ENCODE assay signal across 7 mouse cellular contexts in the genomic region with DNA sequence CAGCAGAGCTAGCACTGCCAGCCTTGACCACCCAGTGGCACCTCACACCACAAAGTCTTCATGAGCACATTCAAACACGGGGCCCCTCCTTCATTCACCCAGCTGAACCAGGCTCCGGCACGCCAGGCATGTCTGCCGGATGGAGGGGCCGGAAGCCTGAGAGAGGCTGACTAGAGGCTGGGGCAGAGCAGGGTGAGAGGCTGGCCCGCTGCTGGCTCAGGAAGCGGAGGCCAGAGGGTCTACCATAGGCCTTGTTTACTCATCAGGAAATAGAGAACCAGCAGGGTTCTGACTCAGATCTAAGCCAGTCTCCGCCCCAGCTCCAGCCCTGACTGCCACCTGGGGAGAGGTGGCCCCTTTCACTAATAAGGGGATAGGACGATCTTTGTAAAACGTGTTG. TPM values are rescaled to one million over a fixed set of nuclear protein-coding genes. Genes with fewer than 3 reads are reported as not detected.
DNase-seq lines count a peak whose midpoint lies in the region; ATAC-seq lines count a peak whose summit lies in the region.

No protein-coding gene starts in this region.

- 21% methylated on average over 10 of the region's 10 CpGs for WGBS in embryonic facial prominence, embryonic 12.5 days
- 14% methylated on average over 10 of the region's 10 CpGs for WGBS in hindbrain, embryonic 10.5 days
- 12% methylated on average over 10 of the region's 10 CpGs for WGBS in limb, embryonic 12.5 days
- WGBS in midbrain, embryonic 14.5 days = 21% methylated on average over 10 of the region's 10 CpGs

- H3K4me2 ChIP-seq in embryonic facial prominence, embryonic 12.5 days (replicated peaks) = peak overlapping the region; percentile 34
- peak overlapping the region; percentile 32 for H3K4me2 ChIP-seq in limb, embryonic 12.5 days
- no peak overlapping the region for H3K4me2 ChIP-seq in midbrain, embryonic 14.5 days (ENCODE audit: low read length)

- peak; percentile 82 for DNase-seq in T-cell, adult 2 months (ENCODE audit: low spot score)
- peak; percentile 63 for DNase-seq in hindbrain, embryonic 10.5 days (ENCODE audit: low spot score)
- DNase-seq in midbrain, embryonic 14.5 days = no peak
- peak; percentile 84 for DNase-seq in thymus, postnatal 14 days
- DNase-seq in cerebellum, adult 18-20 months = no peak

- peak overlapping the region; percentile 90 for H3K27ac ChIP-seq in embryonic facial prominence, embryonic 12.5 days
- H3K27ac ChIP-seq in hindbrain, embryonic 10.5 days = peak overlapping the region; percentile 78
- H3K27ac ChIP-seq in limb, embryonic 12.5 days = peak overlapping the region; percentile 90
- 0 out of 2 replicates have a peak overlapping the region, but pooled peaks have one; percentile 26 for H3K27ac ChIP-seq in midbrain, embryonic 14.5 days (replicated peaks; ENCODE audit: low read depth, low read length)

- no peak for ATAC-seq in embryonic facial prominence, embryonic 12.5 days (ENCODE audit: insufficient number of reproducible peaks, insufficient read depth, low FRiP score, low TSS enrichment)
- no peak for ATAC-seq in limb, embryonic 12.5 days (ENCODE audit: insufficient number of reproducible peaks, insufficient read depth, low FRiP score, low TSS enrichment, low read depth)
- ATAC-seq in midbrain, embryonic 14.5 days (ENCODE audit: low FRiP score, low TSS enrichment) = no peak

- H3K9ac ChIP-seq in embryonic facial prominence, embryonic 12.5 days = no peak overlapping the region
- no peak overlapping the region for H3K9ac ChIP-seq in limb, embryonic 12.5 days (replicated peaks)
- no peak overlapping the region for H3K9ac ChIP-seq in midbrain, embryonic 14.5 days (replicated peaks; ENCODE audit: low read length)

- H3K9me3 ChIP-seq in embryonic facial prominence, embryonic 12.5 days = no peaks in the 10 kb centered on the region
- no peaks in the 10 kb centered on the region for H3K9me3 ChIP-seq in hindbrain, embryonic 10.5 days
- no peaks in the 10 kb centered on the region for H3K9me3 ChIP-seq in limb, embryonic 12.5 days
- no peaks in the 10 kb centered on the region for H3K9me3 ChIP-seq in midbrain, embryonic 14.5 days (ENCODE audit: control insufficient read depth, low read length)

- H3K27me3 ChIP-seq in embryonic facial prominence, embryonic 12.5 days = peaks cover 10% of the 10 kb centered on the region
- peaks cover 72% of the 10 kb centered on the region for H3K27me3 ChIP-seq in hindbrain, embryonic 10.5 days (ENCODE audit: insufficient read depth, poor library complexity, severe bottlenecking)
- H3K27me3 ChIP-seq in limb, embryonic 12.5 days = peaks cover 4% of the 10 kb centered on the region
- peaks cover 17% of the 10 kb centered on the region for H3K27me3 ChIP-seq in midbrain, embryonic 14.5 days (ENCODE audit: control insufficient read depth, insufficient read depth, low read length)

- no peaks in the 10 kb centered on the region for H3K36me3 ChIP-seq in embryonic facial prominence, embryonic 12.5 days
- no peaks in the 10 kb centered on the region for H3K36me3 ChIP-seq in hindbrain, embryonic 10.5 days
- no peaks in the 10 kb centered on the region for H3K36me3 ChIP-seq in limb, embryonic 12.5 days
- no peaks in the 10 kb centered on the region for H3K36me3 ChIP-seq in midbrain, embryonic 14.5 days (ENCODE audit: control insufficient read depth, insufficient read depth, low read length)

- no peak overlapping the region for H3K4me3 ChIP-seq in embryonic facial prominence, embryonic 12.5 days
- 0 out of 2 replicates have a peak overlapping the region, but pooled peaks have one; percentile 21 for H3K4me3 ChIP-seq in hindbrain, embryonic 10.5 days
- H3K4me3 ChIP-seq in limb, embryonic 12.5 days (replicated peaks) = no peak overlapping the region
- H3K4me3 ChIP-seq in midbrain, embryonic 14.5 days (replicated peaks; ENCODE audit: low read depth, low read length) = no peak overlapping the region

- peaks cover 53% of the 10 kb centered on the region for H3K4me1 ChIP-seq in embryonic facial prominence, embryonic 12.5 days
- peaks cover 72% of the 10 kb centered on the region for H3K4me1 ChIP-seq in hindbrain, embryonic 10.5 days (replicated peaks)
- H3K4me1 ChIP-seq in limb, embryonic 12.5 days (replicated peaks) = peaks cover 75% of the 10 kb centered on the region
- H3K4me1 ChIP-seq in midbrain, embryonic 14.5 days (ENCODE audit: control insufficient read depth, insufficient read depth, low read length) = no peaks in the 10 kb centered on the region

RNA-seq across cellular contexts. Expression of a gene that starts 16.7 kb away (rescaled TPM):
- polyA plus RNA-seq in embryonic facial prominence, embryonic 12.5 days (2016; fragmentation: Nextera tagmentation; extraction: Ambion mirVana) = 0.28 and 0.31 TPM in 2 replicates
- polyA plus RNA-seq in hindbrain, embryonic 10.5 days (2016; fragmentation: Nextera tagmentation; extraction: Ambion mirVana) = 0.49 and 1.2 TPM in 2 replicates
- polyA plus RNA-seq in limb, embryonic 12.5 days (2016; fragmentation: Nextera tagmentation; extraction: Ambion mirVana) = 0.33 and 0.39 TPM in 2 replicates
- polyA plus RNA-seq in midbrain, embryonic 14.5 days (2014; fragmentation: Nextera tagmentation; extraction: Ambion mirVana) = 0.49 and 0.50 TPM in 2 replicates

RNA-seq across cellular contexts. Expression of a gene that starts 29.9 kb away (rescaled TPM):
- polyA plus RNA-seq in embryonic facial prominence, embryonic 12.5 days (2016; fragmentation: Nextera tagmentation; extraction: Ambion mirVana) = 40.0 and 51.7 TPM in 2 replicates
- polyA plus RNA-seq in hindbrain, embryonic 10.5 days (2016; fragmentation: Nextera tagmentation; extraction: Ambion mirVana) = 9.0 and 23.4 TPM in 2 replicates
- polyA plus RNA-seq in limb, embryonic 12.5 days (2016; fragmentation: Nextera tagmentation; extraction: Ambion mirVana) = 1.5 and 5.1 TPM in 2 replicates
- 1.2 and 1.7 TPM in 2 replicates for polyA plus RNA-seq in midbrain, embryonic 14.5 days (2014; fragmentation: Nextera tagmentation; extraction: Ambion mirVana)

RNA-seq across cellular contexts. Expression of a gene that starts 31.7 kb away (rescaled TPM):
- 1.7 and 1.9 TPM in 2 replicates for polyA plus RNA-seq in embryonic facial prominence, embryonic 12.5 days (2016; fragmentation: Nextera tagmentation; extraction: Ambion mirVana)
- polyA plus RNA-seq in hindbrain, embryonic 10.5 days (2016; fragmentation: Nextera tagmentation; extraction: Ambion mirVana) = 0.48 and 0.72 TPM in 2 replicates
- 0.40 and 0.44 TPM in 2 replicates for polyA plus RNA-seq in limb, embryonic 12.5 days (2016; fragmentation: Nextera tagmentation; extraction: Ambion mirVana)
- 0.13 and 0.97 TPM in 2 replicates for polyA plus RNA-seq in midbrain, embryonic 14.5 days (2014; fragmentation: Nextera tagmentation; extraction: Ambion mirVana)

RNA-seq across cellular contexts. Expression of a gene that starts 59.0 kb away (rescaled TPM):
- 14.4 and 15.1 TPM in 2 replicates for polyA plus RNA-seq in embryonic facial prominence, embryonic 12.5 days (2016; fragmentation: Nextera tagmentation; extraction: Ambion mirVana)
- polyA plus RNA-seq in hindbrain, embryonic 10.5 days (2016; fragmentation: Nextera tagmentation; extraction: Ambion mirVana) = 19.6 and 19.9 TPM in 2 replicates
- polyA plus RNA-seq in limb, embryonic 12.5 days (2016; fragmentation: Nextera tagmentation; extraction: Ambion mirVana) = 12.0 and 14.2 TPM in 2 replicates
- 2.2 and 6.9 TPM in 2 replicates for polyA plus RNA-seq in midbrain, embryonic 14.5 days (2014; fragmentation: Nextera tagmentation; extraction: Ambion mirVana)

Comparison
In these comparisons a context has a peak if more than half of its experiments do, and no peak if none do; other contexts are left out.
1. DNase-seq: peak in T-cell, adult 2 months (single experiment), hindbrain, embryonic 10.5 days (single experiment) and thymus, postnatal 14 days (single experiment); none in midbrain, embryonic 14.5 days (single experiment) and cerebellum, adult 18-20 months (0 of 2).
2. H3K27ac ChIP-seq: peak in every context shown above with its lines; median percentile 90 in embryonic facial prominence, embryonic 12.5 days; 90 in limb, embryonic 12.5 days; 78 in hindbrain, embryonic 10.5 days; 26 in midbrain, embryonic 14.5 days.